Mouse (Mus musculus) embryonic facial prominence, embryonic 14.5 days (tissue): ENCODE measurements at regions not wholly inside any gene's neighbourhood (a gene's known extent, or its start where the extent isn't known, plus 50 kb on each side); places are given as distances from the start of the nearest gene placed in this dataset.
A peak's percentile ranks its signal among the peaks of the same experiment; 100 is the strongest.

Experiments used
- ATAC-seq: fragments of 200-750 bp; cut with Nextera tagmentation; 2 replicates; pipeline ENCODE4 v1.8.0; 2017; ENCODE audit warnings: low read depth, moderate number of reproducible peaks, moderate TSS enrichment
- DNase-seq: peaks from one replicate; pipeline ENCODE4 v3.0.0-alpha.2; 2015; ENCODE audit warnings: low spot score
- H3K27ac ChIP-seq: fragments of 300-500 bp; sonication (generic); replicated peaks from 2 replicates; pipeline ENCODE4 v1.5.1; 2014; ENCODE audit warnings: low read depth, mild to moderate bottlenecking, low read length, moderate library complexity
- H3K27me3 ChIP-seq: fragments of 300-500 bp; sonication (generic); replicated peaks from 2 replicates; pipeline ENCODE4 v1.6.1; 2014; ENCODE audit warnings: low read length; ENCODE audit not compliant: control insufficient read depth, insufficient read depth
- H3K36me3 ChIP-seq: fragments of 300-500 bp; sonication (generic); 2 replicates; pipeline ENCODE4 v1.6.1; 2014; ENCODE audit warnings: low read length, mixed read lengths; ENCODE audit not compliant: control insufficient read depth, insufficient read depth
- H3K4me1 ChIP-seq: fragments of 300-500 bp; sonication (generic); 2 replicates; pipeline ENCODE4 v1.6.1; 2014; ENCODE audit warnings: antibody characterized with exemption, low read length; ENCODE audit not compliant: control insufficient read depth, insufficient read depth
- H3K4me2 ChIP-seq: fragments of 300-500 bp; sonication (generic); 2 replicates; pipeline ENCODE4 v1.6.1; 2014; ENCODE audit warnings: low read depth, mild to moderate bottlenecking, low read length, moderate library complexity, mixed read lengths
- H3K4me3 ChIP-seq: fragments of 300-500 bp; sonication (generic); 2 replicates; pipeline ENCODE4 v1.5.1; 2014; ENCODE audit warnings: low read depth, mild to moderate bottlenecking, low read length
- H3K9ac ChIP-seq: fragments of 300-500 bp; sonication (generic); 2 replicates; pipeline ENCODE4 v1.6.1; 2014; ENCODE audit warnings: low read depth, mild to moderate bottlenecking, low read length, moderate library complexity, mixed read lengths
- H3K9me3 ChIP-seq: fragments of 300-500 bp; sonication (generic); 2 replicates; pipeline ENCODE4 v1.6.1; 2016; ENCODE audit warnings: low read length; ENCODE audit not compliant: control insufficient read depth
- WGBS: fragments of 180-500 bp; shearing (Covaris S2); extraction: QIAGEN DNeasy Blood & Tissue Kit; methylation state at CpG from one replicate; pipeline ENCODE4 v1.1.7; 2014; 5-methylcytosine and 5-hydroxymethylcytosine counted together

DNA sequence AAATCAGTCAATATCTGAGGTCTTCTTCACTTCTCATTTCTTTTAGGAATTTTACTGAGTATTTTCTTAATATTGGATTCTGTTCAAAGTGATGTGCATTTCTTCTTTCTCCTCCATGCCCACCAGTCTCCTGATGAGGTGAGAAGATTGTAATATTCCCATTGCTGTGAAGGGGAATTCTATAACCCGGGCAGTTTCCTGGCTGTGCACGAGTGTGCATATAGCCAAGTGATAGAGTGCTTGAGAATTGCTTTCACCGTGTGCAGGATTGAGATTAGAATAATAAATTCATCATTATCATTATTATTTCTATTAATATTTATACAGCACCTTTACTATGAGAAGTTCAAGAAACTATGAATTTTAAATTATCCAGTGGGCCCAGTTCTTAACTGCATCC, 671.9 kb upstream of the Gm38303 start:
- H3K36me3 ChIP-seq, result no peaks in the 10 kb centered on the region
- H3K27me3 ChIP-seq, result no peaks in the 10 kb centered on the region
- no peak overlapping the region for H3K27ac ChIP-seq
- H3K9ac ChIP-seq, result no peak overlapping the region
- no peak overlapping the region for H3K4me3 ChIP-seq
- H3K4me1 ChIP-seq, result no peaks in the 10 kb centered on the region
- no peak for DNase-seq
- no peak overlapping the region for H3K4me2 ChIP-seq
- no peak for ATAC-seq
- no peaks in the 10 kb centered on the region for H3K9me3 ChIP-seq
- WGBS, result 86% methylated on average over 3 of the region's 3 CpGs

- no peak for ATAC-seq
- no peak overlapping the region for H3K4me2 ChIP-seq
- no peak overlapping the region for H3K4me3 ChIP-seq
- no peak overlapping the region for H3K9ac ChIP-seq
- DNase-seq, result no peak
- no peak overlapping the region for H3K27ac ChIP-seq
- 86% methylated on average over 2 of the region's 2 CpGs for WGBS
- no peaks in the 10 kb centered on the region for H3K27me3 ChIP-seq
- H3K4me1 ChIP-seq, result no peaks in the 10 kb centered on the region
- H3K36me3 ChIP-seq, result no peaks in the 10 kb centered on the region
- no peaks in the 10 kb centered on the region for H3K9me3 ChIP-seq
Observed at GRCm38 (mm10) chr3:11006531-11007269, 671.2 kb upstream of the Gm38303 start.

DNA sequence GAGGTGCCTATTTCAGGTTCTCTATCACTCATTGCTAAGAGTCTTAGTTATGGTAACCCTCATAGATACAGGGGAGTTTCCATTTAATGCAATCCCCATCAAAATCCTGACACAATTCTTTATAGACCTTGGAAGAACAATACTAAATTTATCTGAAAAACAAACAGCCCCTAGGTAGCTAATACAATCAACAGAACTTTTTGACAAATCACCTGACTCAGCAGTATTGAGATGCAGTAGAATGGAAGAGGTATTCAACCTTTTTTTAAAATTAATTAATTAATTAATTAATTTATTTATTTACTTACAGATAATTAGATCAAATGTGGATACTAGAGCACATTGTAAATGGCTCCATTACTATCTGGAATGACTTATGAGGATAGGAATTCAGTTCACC, 643.5 kb upstream of the Gm38303 start:
- H3K4me1 ChIP-seq, result no peaks in the 10 kb centered on the region

GRCm38 (mm10) chr3:10974429-10974828, 638.9 kb upstream of the Gm38303 start:
- Histone ChIP-seq H3K27me3 (no peaks in the 10 kb centered on the region), H3K27ac (no peak overlapping the region), H3K4me2 (no peak overlapping the region), H3K9ac (no peak overlapping the region), H3K4me3 (no peak overlapping the region), H3K36me3 (no peaks in the 10 kb centered on the region), H3K9me3 (no peaks in the 10 kb centered on the region), H3K4me1 (no peaks in the 10 kb centered on the region)
- ATAC-seq (no peak), DNase-seq (no peak)
- 83% methylated on average over 3 of the region's 3 CpGs for WGBS

More for the DNA sequence above, 643.5 kb upstream of the Gm38303 start:
- H3K4me2 ChIP-seq, result no peak overlapping the region
- no peaks in the 10 kb centered on the region for H3K27me3 ChIP-seq
- DNase-seq (no peak), ATAC-seq (no peak)
- no peak overlapping the region for H3K27ac ChIP-seq
- no peaks in the 10 kb centered on the region for H3K9me3 ChIP-seq
- no peak overlapping the region for H3K4me3 ChIP-seq
- H3K36me3 ChIP-seq, result no peaks in the 10 kb centered on the region
- no peak overlapping the region for H3K9ac ChIP-seq

DNA sequence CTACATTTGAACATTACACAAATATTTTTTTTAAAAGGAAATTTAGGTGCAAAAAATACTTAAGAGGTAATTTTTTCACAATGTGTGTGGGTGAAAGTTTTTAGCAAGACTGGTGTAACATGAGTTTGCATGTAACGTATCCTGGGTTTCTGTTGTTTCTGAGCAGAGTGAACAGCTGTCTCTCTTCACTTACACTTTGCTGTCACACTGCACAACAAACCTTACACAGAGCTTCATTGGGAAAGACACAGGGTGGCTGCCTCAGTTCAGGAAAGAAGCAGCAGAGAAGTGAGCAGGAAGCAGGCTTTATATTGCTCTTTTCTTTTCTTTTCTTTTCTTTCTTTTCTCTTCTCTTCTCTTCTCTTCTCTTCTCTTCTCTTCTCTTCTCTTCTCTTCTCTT, 617.1 kb upstream of the Gm38303 start:
- Histone ChIP-seq H3K4me2 (no peak overlapping the region), H3K36me3 (no peaks in the 10 kb centered on the region), H3K4me3 (no peak overlapping the region), H3K27ac (no peak overlapping the region), H3K9ac (no peak overlapping the region), H3K9me3 (no peaks in the 10 kb centered on the region), H3K4me1 (no peaks in the 10 kb centered on the region), H3K27me3 (no peaks in the 10 kb centered on the region)
- ATAC-seq (no peak), DNase-seq (no peak)
- 70% methylated on average over 1 of the region's 1 CpGs for WGBS

- WGBS, result 83% methylated on average over 3 of the region's 3 CpGs
- no peaks in the 10 kb centered on the region for H3K9me3 ChIP-seq
- no peaks in the 10 kb centered on the region for H3K36me3 ChIP-seq
- H3K9ac ChIP-seq, result no peak overlapping the region
- H3K4me1 ChIP-seq, result no peaks in the 10 kb centered on the region
- ATAC-seq (peak; percentile 57; the same call in 1 of the 2 replicates), DNase-seq (no peak)
- H3K27me3 ChIP-seq, result no peaks in the 10 kb centered on the region
- H3K27ac ChIP-seq, result no peak overlapping the region
- H3K4me2 ChIP-seq, result no peak overlapping the region
- H3K4me3 ChIP-seq, result no peak overlapping the region
Observed at GRCm38 (mm10) chr3:10917056-10917455, 581.6 kb upstream of the Gm38303 start.

- no peak for DNase-seq
- Histone ChIP-seq H3K4me1 (no peaks in the 10 kb centered on the region), H3K9ac (no peak overlapping the region), H3K36me3 (no peaks in the 10 kb centered on the region), H3K9me3 (no peaks in the 10 kb centered on the region), H3K27ac (no peak overlapping the region), H3K4me3 (no peak overlapping the region), H3K4me2 (no peak overlapping the region), H3K27me3 (no peaks in the 10 kb centered on the region)
- 65% methylated on average over 2 of the region's 2 CpGs for WGBS
- no peak for ATAC-seq
Observed at GRCm38 (mm10) chr3:10891981-10892380, 556.5 kb upstream of the Gm38303 start.
